Mouse (Mus musculus) monocyte, adult 5-6 weeks (primary cell): ENCODE measurements around the gene Cryba4. TPM values are rescaled to one million over a fixed set of nuclear protein-coding genes. Genes with fewer than 3 reads are reported as not detected.

Experiments
- ATAC-seq: fragments of 153-309, 156-312 bp; replicated peaks from 2 replicates; pipeline ENCODE4 v1.8.0; 2017; ENCODE audit warnings: mild to moderate bottlenecking; ENCODE audit not compliant: low TSS enrichment, insufficient number of reproducible peaks, severe bottlenecking, poor library complexity, low FRiP score
- total RNA-seq: library from RNA; stranded (forward); fragments of 200-1000, 200-491, 200-594 nt; gene quantifications from 3 replicates; pipeline ENCODE4 v1.2.3, GENCODE M21; 2017

The Cryba4 gene
- total RNA-seq, 1 experiment from 2014 or later: 2.1 TPM

DNA sequence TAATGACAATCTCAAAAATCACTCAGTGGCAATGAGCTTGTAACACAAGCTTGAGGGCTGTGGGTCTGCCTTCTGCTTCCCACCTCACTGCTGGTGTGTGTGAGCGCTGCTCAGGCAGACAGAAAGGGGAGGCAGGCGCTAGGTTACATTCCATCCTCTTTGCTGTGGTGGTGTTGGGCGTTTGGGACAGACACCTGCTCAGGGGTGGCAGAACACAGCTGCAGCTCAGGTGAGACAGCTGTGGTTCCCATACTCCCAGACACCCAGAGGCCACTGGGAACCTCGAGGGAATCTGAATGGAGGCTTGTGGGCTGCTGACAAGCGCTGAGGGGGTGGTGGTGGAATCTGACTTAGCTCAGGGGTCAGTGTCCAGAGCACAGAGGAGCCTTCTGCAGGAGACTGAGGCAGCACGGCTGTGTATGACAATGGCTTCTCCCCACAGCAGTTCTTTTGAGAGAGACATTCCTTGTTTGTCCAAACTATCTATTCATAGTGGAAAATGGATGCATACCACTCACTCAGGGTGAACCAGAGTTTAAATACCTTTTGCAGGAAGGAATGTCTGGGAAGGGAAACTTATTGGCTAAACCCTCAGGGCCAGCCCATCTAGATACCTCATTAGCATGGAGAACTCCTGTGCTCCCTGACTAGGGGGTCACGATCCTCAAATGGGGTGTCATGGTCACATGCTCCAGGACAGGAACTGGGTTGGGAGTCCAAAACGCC is 7.3 kb downstream of the Cryba4 start:
- ATAC-seq: no peak

DNA sequence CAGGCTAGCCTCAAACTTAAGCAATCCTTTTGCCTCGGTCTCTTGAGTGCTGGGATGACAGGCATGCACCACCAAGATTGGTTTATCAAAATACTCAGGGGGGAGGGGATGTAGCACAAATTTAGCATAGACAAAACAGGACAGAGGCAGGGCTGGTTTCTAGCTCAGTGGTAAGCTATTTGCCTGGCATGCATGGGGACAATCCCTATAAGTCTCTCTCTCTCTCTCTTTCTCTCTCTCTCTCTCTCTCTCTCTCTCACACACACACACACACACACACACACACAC is 8.1 kb downstream of the Cryba4 start:
- ATAC-seq: no peak

DNA sequence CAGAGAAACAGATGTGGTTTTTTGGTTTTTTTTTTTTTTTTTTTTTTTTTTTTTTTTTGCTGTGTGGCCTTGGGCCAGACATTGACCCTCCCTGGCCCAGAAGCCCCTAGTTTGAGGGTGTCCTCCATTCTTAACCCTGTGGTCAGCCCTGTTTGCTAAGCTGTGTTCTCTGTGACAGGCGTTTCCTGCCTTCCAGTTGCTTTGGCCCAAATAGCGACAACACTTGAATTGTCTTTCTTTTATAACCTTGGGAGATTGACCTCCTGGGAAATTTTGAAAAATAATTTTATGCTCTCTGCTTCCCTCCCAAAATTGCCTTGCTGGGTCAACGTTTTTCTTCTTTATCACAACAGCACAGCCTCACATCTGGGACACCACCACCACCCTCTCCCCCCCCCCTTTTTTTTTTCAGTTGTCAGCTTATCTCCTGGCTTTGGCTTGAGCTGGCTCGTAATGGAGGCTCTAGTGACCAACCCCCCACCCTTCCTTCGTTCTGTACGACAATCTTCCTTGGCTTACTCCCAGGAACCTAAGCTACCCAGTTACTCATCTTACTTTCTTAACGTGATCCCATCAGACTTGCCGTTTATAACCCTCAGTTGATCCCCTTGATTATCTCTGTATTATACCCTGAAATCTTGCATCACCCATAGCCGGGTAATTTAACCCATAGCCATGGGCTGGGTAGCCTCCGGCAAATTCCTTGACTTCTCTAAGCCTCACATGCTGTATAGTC is 8.6 kb downstream of the Cryba4 start:
- ATAC-seq: no peak

DNA sequence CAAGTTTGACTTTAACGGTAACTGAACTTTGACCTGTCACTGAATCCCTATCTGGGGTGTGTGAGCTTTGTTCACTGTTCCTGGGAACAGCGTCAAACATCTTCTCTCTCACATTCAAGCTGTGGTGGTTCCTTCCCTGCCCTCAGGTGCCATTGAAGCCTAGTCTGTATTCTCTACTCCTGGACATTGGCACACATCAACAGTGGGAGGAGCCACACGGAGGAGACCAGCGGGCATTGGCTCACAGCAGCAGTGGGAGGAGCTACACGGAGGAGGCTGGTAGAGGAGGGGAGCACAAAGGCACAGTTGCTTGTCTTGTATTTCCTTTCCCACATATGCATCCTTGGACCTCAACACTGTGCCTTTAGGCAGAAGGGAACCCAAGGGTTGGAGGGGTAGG is 9.3 kb downstream of the Cryba4 start:
- ATAC-seq: no peak

DNA sequence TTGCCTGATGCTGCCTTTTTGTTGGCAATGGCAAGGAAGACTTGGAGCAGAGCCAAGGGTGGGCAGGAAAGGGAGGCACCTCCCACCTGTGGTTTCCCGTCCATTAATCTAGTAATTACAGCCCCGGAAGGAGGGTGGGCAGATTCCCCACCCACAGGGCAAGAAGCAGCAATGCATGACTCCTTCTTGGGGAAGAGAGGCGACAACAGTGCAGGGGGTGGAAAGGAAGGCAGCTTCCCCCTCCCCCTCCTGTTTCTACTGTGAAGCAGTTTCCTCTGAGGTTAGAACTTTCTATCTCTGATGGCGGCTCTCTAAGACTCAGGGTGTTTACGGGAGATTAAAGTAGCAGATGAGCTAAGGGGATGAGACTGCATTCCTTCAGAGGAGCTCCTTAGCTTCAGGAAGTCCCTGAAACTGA is 9.9 kb downstream of the Cryba4 start:
- ATAC-seq: no peak

DNA sequence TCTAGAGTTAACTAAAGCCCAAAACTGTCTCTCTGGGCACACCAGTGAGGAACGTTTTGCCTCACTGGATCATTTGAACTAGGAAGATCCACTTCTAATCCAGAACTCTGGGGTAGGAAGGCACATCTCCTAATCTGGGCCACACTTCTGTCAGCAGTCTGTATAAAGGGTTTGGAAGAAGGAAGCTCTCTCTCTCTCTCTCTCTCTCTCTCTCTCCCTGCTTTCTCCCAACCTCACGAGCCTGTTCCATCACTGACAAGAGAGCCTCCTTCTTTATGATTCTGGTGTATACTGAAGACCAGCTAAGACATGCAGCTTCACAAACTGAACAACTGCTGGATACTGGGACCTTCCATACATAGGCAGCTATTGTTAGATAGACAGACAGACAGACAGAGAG is 10.5 kb downstream of the Cryba4 start:
- no peak for ATAC-seq

DNA sequence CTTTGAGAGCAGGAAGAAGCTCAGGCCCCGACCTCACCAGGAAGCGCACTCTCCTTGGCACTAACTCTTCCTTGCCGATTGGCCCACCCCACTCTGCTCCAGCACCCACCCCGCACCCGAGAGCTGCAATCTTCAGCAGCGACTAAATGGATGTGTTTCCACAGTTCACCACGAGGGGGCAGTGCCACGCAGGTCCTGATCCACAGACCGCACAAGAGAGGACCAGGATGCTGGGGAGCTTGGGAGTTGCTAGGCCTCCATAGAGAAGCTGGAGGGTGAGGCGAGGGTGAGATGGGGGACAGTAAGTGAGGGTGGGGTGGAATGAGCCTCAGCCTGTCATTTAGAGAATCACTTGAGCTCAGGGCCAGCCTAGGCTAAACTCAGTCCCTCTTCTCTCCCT is 11.6 kb downstream of the Cryba4 start:
- peak; percentile 85 for ATAC-seq

DNA sequence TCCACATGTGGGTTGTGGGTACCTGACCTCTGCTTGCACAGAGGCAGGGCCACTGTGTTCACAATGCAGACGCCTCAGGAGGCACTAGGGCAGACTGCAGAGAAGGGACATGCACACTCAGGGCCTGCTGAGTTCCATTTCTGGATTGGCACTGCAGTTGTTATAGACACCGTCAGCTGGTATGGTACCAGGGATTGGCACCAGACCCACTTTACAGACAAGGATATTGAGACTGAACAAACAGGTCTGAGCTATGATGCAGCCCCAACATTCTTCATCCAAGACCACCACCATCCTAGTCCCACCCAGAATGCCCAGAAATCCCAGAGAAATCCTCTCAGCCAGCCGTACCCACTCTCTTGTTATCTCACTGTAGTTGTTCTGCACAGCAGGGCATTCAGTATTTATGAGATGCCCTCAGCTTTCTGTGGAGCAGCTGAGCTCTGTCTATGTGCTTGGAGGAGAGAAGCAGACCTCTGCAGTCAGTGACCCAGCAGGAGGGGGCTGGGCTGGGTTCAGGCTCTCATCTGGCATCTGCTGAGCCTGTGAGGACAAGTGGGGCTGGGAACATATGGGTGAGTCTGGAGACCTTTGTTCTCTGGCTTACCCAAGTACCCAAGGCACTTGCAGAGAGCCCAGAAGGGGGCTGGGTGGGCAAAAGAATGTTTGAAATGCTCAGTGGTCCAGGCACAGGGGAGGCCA is 13.4 kb downstream of the Cryba4 start:
- no peak for ATAC-seq

DNA sequence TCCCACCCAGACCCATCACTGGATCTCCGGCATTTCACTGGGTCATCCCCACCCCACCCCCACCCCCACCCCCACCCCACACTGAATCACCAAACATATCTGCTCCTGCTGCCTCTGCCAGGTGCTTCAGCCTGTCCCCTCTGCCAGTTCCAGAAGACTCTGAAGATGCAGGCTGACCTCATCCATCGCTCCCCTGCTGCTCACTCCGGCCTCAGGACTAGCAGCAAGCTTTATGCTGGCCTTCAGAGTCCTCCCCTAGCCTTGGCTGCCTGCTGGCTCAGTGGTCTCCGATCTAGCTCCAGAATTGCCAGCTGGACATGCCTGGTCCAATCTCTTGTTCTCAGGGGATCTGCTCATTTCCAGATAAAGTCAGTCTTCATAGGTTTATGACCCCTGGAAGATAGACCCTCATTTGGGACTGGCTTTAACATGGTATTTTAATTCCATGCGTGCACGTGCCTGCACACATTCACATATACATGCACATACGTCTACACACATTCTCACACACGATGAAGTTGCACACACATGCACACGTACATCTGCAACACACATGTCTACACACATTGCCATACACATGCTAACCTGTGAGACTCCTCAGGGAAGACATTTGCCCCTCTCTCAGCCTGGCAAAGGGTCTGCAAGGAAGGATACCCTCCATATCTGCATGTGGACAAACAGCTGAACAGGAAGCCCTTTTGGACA is 14.3 kb downstream of the Cryba4 start:
- no peak for ATAC-seq

DNA sequence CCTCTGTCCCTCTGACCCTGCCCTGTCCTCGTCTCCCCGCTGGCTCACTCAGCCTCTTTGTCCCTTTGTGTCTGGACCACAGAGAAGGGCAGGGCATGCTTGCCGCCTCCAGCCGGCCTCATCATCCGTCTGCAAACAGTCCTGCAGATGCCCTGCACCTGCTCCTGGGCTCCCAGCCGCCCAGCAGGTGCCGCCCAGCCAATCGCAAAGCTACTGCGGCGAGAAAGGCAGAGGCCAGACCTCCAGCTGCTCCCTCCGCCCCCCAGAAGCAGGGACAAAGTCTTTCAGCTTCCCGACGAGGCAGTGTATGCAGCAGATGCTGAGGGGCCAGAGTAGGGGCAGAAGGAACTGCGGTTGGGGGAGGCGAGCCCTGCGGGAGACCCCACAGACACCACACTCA is 14.9 kb downstream of the Cryba4 start:
- no peak for ATAC-seq

DNA sequence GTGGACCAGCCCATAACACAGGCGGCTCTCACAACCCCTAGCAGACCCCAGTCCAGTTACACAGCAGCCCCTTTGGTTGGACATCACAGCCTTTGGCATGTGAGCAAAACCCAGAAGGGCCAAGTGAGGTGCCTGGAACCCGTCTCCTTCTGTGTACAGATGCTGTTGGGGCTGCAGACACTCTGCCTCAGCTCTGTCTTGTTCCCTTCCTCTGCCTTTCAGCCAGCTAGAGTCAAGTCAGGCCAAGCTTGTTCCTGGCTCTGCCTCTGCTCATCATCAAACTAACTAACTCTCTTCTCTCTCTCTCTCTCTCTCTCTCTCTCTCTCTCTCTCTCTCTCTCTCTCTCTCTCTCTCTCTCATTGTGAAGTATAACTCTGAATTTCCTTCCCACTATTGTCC is 15.7 kb downstream of the Cryba4 start:
- no peak for ATAC-seq

DNA sequence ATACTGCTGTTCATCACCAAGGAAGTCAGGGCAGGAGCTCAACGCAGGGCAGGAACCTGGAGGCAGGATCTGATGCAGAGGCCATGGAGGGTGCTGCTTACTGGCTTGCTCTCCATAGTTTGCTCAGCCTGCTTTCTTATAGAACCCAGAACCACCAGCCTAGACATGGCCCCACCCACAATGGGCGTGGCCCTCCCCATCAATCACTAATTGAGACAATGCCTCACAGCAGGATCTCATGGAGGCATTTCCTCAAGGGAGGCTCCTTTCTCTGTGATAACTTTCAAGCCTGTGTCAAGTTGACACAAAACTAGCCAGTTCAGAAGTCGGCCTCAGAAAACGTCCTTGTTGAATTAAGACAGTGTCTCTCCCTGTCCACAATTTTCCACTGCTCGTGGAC is 16.5 kb downstream of the Cryba4 start:
- ATAC-seq: no peak

DNA sequence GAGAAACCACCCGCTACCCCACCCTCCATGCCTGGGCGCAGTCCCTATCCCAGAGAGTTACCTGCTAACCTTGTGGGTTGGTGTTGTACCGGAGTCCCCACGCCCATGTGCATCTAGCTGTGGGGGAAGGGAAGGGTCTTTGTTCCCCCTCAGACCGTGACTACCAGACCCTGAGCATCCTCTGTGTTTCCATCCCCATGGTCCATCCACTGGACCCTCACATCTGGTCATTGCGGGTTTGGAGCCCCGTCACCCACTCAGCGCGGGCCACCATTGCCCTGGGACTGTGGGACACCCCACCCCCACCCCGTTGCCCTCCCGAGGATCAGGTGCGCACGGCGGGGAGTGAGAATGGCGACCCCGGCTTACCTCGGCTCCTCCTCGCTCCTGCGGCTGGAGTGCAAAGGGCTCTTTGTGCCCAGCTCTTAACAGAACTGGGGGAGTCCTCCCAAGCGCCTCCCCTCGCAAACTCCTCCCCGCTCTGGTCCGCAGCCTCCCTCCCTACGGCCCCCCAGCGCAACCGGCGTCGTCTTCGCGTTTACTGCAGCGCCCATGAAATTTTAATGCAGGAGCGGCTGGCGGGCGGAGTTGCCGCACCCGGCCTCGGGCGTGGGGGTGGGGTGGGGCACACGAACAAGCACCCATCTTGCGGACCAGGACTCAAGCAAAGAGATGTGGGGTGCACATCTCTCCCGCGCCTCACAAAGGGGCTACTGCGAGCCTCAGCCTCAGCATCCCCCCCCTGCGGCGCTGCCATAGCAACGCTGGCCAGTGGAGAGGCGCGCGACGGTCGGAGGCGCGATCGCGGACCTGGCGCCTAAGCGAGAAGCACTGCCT is 23.9 kb downstream of the Cryba4 start:
- ATAC-seq: 0 out of 2 replicates have a peak, but pooled peaks have one; percentile 20

DNA sequence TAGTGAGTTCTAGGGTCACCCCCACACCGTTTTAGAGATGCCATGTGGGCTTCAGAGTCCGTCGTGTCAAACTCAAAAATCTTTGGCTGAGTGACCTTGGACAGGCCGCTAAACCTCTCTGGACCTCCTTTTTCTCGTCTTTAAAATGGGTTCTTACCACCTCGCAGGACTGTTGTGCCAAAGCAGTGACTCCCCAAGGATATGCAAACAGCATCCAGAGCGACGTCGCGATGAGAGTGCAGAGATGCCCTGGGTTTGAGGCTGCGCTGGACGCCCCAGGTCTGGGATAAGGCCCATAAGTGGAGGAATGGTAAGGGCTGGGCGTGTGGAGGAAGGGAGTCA is 24.4 kb downstream of the Cryba4 start:
- ATAC-seq: no peak

DNA sequence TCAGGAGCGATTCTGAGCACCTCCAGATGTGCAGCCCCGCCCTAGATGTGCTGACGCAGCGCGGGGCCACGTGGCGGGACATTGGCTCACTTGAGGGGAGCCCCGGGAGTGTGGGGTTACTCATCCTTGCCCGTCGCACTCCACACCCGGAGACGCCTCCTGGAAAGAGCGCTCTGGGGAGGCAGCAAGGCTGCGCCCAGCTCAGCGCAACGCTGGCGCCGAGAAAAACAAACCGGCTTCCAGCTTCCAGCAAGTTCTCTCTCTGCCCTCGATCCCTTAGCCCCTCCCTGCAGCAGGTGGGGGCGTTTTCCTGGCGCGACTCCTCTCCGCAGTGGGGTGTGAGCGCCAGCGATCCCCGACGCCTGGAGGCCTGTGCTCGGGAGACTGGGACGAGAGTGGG is 25.0 kb downstream of the Cryba4 start:
- no peak for ATAC-seq

DNA sequence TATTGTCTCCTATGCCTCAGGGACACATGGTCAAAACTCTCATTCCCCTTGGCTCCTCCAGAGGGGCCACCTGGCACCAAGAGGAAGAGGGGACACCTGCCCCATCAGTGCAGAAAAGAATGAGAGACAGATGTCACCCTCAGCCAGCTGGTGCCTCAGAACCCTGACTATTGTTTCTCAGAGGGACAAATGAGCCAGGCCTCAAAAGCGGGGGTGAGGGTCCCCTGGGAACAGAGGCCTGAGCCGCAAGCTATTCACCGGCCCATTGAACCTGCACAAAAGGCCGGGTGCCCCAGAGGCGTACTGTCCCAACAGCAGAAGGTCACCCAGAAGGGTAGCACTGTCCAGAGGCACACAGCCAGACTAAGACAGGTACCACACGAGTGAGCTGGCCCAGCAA is 26.7 kb downstream of the Cryba4 start:
- no peak for ATAC-seq

DNA sequence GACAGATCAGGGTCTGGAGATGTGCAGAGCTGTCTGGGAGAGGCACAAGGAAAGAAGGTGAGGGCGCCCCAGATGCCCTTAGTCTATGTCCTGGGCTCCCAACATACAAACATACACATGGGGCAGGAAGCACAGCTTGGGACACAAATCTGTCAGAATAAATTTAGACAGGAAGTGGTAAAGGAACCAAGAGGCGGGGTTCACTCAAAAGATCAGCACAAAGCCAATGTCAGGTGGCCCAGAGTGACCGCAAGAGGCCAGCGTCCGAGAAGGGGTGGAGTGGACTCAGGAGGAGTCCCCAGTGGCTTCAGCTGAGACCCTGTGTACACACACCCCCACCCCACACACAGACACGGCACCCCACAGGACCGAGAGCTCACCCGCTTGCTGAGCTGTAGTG is 32.1 kb downstream of the Cryba4 start:
- 0 out of 2 replicates have a peak, but pooled peaks have one; percentile 30 for ATAC-seq

DNA sequence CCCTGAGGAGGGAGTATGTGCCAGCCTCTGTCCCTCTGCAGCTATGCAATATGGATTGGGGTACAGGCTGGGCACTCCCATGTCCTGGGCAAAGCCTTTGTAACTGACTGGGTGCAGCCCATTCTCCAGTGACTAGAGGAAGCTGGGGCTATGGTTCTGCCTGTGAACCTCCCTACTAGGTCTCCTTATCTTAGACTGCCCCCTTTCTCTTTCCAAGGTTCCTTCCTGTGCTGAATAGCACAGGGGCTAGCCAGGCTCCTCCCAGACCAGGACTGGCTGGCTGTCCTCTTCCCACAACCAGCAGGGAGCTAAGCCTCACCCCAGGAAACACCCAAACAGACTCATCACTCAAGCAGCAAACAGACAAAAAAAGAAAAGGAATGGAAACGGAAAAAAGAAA is 32.9 kb downstream of the Cryba4 start:
- no peak for ATAC-seq

DNA sequence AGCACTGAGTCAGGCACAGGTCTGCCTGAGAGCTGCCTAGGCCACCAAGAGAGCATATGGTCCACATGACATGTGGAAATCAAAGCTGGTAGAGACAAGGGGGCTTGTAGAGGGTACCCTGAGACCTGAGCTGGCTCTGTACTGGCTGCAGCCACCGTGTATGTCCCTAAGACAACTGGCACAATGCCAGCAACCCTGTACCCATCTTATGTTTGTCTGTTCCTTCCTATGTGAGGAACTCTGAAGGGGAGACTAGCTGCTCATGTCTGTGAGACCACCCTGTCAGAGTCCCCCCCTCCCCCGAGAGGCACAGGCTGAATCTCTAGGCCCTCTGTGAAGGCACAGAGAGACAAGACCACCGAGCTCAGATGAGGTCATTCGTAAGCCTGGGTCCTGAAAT is 33.6 kb downstream of the Cryba4 start:
- ATAC-seq: no peak
